Mouse (Mus musculus) heart, embryonic 14.5 days (tissue): ENCODE measurements at regions not wholly inside any gene's neighbourhood (a gene's known extent, or its start where the extent isn't known, plus 50 kb on each side); places are given as distances from the start of the nearest gene placed in this dataset.
"Not testable (repeated sequence)": the region's sequence is repeated elsewhere in the genome, so short reads cannot be mapped to it uniquely, and the experiment has no call there.

Experiments
- ATAC-seq: fragments of 200-750 bp; cut with Nextera tagmentation; 2 replicates; pipeline ENCODE4 v1.8.0; 2017; ENCODE audit warnings: low read depth, moderate TSS enrichment; ENCODE audit not compliant: insufficient number of reproducible peaks, insufficient read depth, low FRiP score
- H3K27ac ChIP-seq, 2 experiments: fragments of 200-500 bp in 1 of 2; fragments of 300-500 bp in 1 of 2; sonication (generic) in 1 of 2; replicated peaks in 1 of 2; 2 replicates each; pipeline ENCODE4 v1.5.1; 2012 to 2014; ENCODE audit warnings: low read depth in 2 of 2, low read length in 2 of 2, control low read depth in 1 of 2, mild to moderate bottlenecking in 1 of 2, mixed read lengths in 1 of 2; ENCODE audit not compliant: control insufficient read depth in 1 of 2, insufficient read depth in 1 of 2
- H3K27me3 ChIP-seq: fragments of 300-500 bp; sonication (generic); 2 replicates; pipeline ENCODE4 v1.6.1; 2014; ENCODE audit warnings: mild to moderate bottlenecking, low read length, control low read depth; ENCODE audit not compliant: control insufficient read depth, insufficient read depth
- H3K36me3 ChIP-seq: fragments of 300-500 bp; sonication (generic); 2 replicates; pipeline ENCODE4 v1.6.1; 2014; ENCODE audit warnings: mild to moderate bottlenecking, control low read depth, low read length, mixed read lengths; ENCODE audit not compliant: control insufficient read depth, insufficient read depth
- H3K4me1 ChIP-seq, 2 experiments: fragments of 200-500 bp in 1 of 2; fragments of 300-500 bp in 1 of 2; sonication (generic) in 1 of 2; 2 replicates each; pipeline ENCODE4 v1.6.1; 2012 to 2014; ENCODE audit warnings: low read length in 2 of 2, control low read depth in 1 of 2, mixed read lengths in 1 of 2; ENCODE audit not compliant: control insufficient read depth in 2 of 2, insufficient read depth in 2 of 2
- H3K4me2 ChIP-seq: fragments of 300-500 bp; sonication (generic); 2 replicates; pipeline ENCODE4 v1.6.1; 2014; ENCODE audit warnings: mild to moderate bottlenecking, low read length
- H3K4me3 ChIP-seq, 2 experiments: fragments of 200-500 bp in 1 of 2; fragments of 300-500 bp in 1 of 2; sonication (generic) in 1 of 2; 2 replicates each; pipeline ENCODE4 v1.5.1; 2012 to 2014; ENCODE audit warnings: low read length in 2 of 2, mild to moderate bottlenecking in 2 of 2, control low read depth in 1 of 2, low read depth in 1 of 2, moderate library complexity in 1 of 2; ENCODE audit not compliant: control insufficient read depth in 1 of 2, insufficient read depth in 1 of 2
- H3K9ac ChIP-seq: fragments of 300-500 bp; sonication (generic); 2 replicates; pipeline ENCODE4 v1.6.1; 2014; ENCODE audit warnings: mild to moderate bottlenecking, low read length
- H3K9me3 ChIP-seq: fragments of 300-500 bp; sonication (generic); 2 replicates; pipeline ENCODE4 v1.6.1; 2016; ENCODE audit warnings: low read length, control low read depth; ENCODE audit not compliant: control insufficient read depth
- WGBS: fragments of 180-500 bp; shearing (Covaris S2); extraction: QIAGEN DNeasy Blood & Tissue Kit; methylation state at CpG from one replicate; pipeline ENCODE4 v1.1.7; 2014; 5-methylcytosine and 5-hydroxymethylcytosine counted together

GRCm38 (mm10) chr14:102793753-102794152 lies 188.7 kb downstream of the Kctd12 start:
- WGBS: 87% methylated on average over 7 of the region's 7 CpGs
- no peak for ATAC-seq
- H3K27ac ChIP-seq: no peak overlapping the region
- no peaks in the 10 kb centered on the region for H3K4me1 ChIP-seq
- H3K9me3 ChIP-seq: no peaks in the 10 kb centered on the region
- H3K36me3 ChIP-seq: no peaks in the 10 kb centered on the region
- H3K27me3 ChIP-seq: no peaks in the 10 kb centered on the region
- H3K4me2 ChIP-seq: no peak overlapping the region
- no peak overlapping the region for H3K9ac ChIP-seq
- no peak overlapping the region for H3K4me3 ChIP-seq

GRCm38 (mm10) chr14:102790916-102791315 lies 191.5 kb downstream of the Kctd12 start:
- Histone ChIP-seq H3K9ac (no peak overlapping the region), H3K36me3 (no peaks in the 10 kb centered on the region), H3K4me2 (no peak overlapping the region), H3K4me1 (no peaks in the 10 kb centered on the region), H3K27me3 (no peaks in the 10 kb centered on the region), H3K4me3 (no peak overlapping the region), H3K9me3 (no peaks in the 10 kb centered on the region), H3K27ac (no peak overlapping the region)
- ATAC-seq: no peak
- WGBS: 74% methylated on average over 3 of the region's 3 CpGs

GRCm38 (mm10) chr14:102782227-102782626 lies 200.2 kb downstream of the Kctd12 start:
- Histone ChIP-seq H3K36me3 (no peaks in the 10 kb centered on the region), H3K27ac (no peak overlapping the region)

GRCm38 (mm10) chr14:102769716-102770115 lies 212.7 kb downstream of the Kctd12 start:
- H3K9ac ChIP-seq: no peak overlapping the region
- H3K9me3 ChIP-seq: no peaks in the 10 kb centered on the region
- H3K4me1 ChIP-seq: no peaks in the 10 kb centered on the region
- 64% methylated on average over 3 of the region's 3 CpGs for WGBS
- H3K36me3 ChIP-seq: no peaks in the 10 kb centered on the region
- no peak overlapping the region for H3K4me3 ChIP-seq
- ATAC-seq: no peak
- no peak overlapping the region for H3K4me2 ChIP-seq
- H3K27ac ChIP-seq: no peak overlapping the region
- H3K27me3 ChIP-seq: no peaks in the 10 kb centered on the region

More at GRCm38 (mm10) chr14:102782227-102782626, 200.2 kb downstream of the Kctd12 start:
- no peak overlapping the region for H3K4me3 ChIP-seq
- no peaks in the 10 kb centered on the region for H3K4me1 ChIP-seq
- H3K9me3 ChIP-seq: no peaks in the 10 kb centered on the region
- no peak for ATAC-seq
- H3K9ac ChIP-seq: no peak overlapping the region
- no peak overlapping the region for H3K4me2 ChIP-seq
- H3K27me3 ChIP-seq: no peaks in the 10 kb centered on the region

DNA sequence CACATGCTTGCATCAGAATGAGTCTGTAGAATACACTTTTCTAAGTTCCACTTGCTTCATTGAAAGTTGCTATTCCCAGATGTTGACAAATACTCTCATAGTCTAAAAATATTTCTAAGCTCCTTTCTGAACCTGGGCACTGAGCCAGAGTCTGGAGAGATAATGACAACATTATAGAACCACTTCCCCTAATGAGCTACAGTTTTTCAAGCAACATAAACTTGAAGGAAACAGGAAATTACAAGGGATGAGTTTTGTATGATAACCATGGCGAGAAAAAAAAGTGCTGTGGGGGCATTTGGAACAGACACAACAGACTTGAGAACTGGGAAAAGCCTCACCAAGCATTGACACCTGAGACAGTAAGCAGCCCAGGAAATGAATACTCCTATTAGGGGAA lies 233.8 kb downstream of the Kctd12 start:
- Histone ChIP-seq H3K27ac (0 out of 4 replicates have a peak overlapping the region, but pooled peaks of 1 of the 2 experiments have one; percentile 8), H3K4me1 (peaks cover 0 to 8% of the 10 kb centered on the region in 2 experiments; a peak in 3 of 4 replicates), H3K36me3 (no peaks in the 10 kb centered on the region), H3K9me3 (no peaks in the 10 kb centered on the region), H3K4me2 (no peak overlapping the region), H3K9ac (no peak overlapping the region), H3K27me3 (no peaks in the 10 kb centered on the region), H3K4me3 (no peak overlapping the region)
- ATAC-seq: no peak
- WGBS: 40% methylated on average over 1 of the region's 1 CpGs

GRCm38 (mm10) chr14:102742331-102742730 lies 240.1 kb downstream of the Kctd12 start:
- Histone ChIP-seq H3K4me1 (no peaks in the 10 kb centered on the region), H3K27me3 (no peaks in the 10 kb centered on the region), H3K27ac (no peak overlapping the region), H3K36me3 (no peaks in the 10 kb centered on the region), H3K9me3 (no peaks in the 10 kb centered on the region), H3K4me2 (no peak overlapping the region), H3K4me3 (no peak overlapping the region), H3K9ac (no peak overlapping the region)
- ATAC-seq: no peak
- 90% methylated on average over 8 of the region's 8 CpGs for WGBS

DNA sequence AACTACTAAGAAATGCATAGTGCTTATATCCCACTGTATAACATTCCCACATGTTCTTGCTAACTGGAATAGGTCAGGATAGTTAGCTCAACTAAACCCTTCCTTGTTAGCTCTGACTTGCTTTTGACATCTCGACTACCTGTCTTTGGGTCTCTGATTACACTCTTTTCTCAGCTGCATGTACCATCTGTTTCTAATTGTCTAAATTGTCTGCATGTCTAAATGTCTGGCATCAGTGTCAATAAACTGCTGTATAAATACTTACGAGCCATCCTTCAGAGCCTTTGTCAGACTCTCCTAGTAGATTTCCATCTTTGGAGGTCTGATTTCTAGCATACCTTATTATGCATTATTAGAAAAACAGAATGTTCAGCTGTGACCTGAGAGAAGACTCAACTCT lies 245.8 kb downstream of the Kctd12 start:
- no peaks in the 10 kb centered on the region for H3K27me3 ChIP-seq
- H3K36me3 ChIP-seq: no peaks in the 10 kb centered on the region
- H3K4me2 ChIP-seq: no peak overlapping the region
- H3K9me3 ChIP-seq: no peaks in the 10 kb centered on the region
- 74% methylated on average over 2 of the region's 2 CpGs for WGBS
- no peak for ATAC-seq
- H3K4me3 ChIP-seq: no peak overlapping the region
- no peaks in the 10 kb centered on the region for H3K4me1 ChIP-seq
- no peak overlapping the region for H3K27ac ChIP-seq
- H3K9ac ChIP-seq: no peak overlapping the region

- not testable (repeated sequence) for H3K36me3 ChIP-seq, H3K27ac ChIP-seq, ATAC-seq, H3K27me3 ChIP-seq, H3K4me2 ChIP-seq, H3K9me3 ChIP-seq, H3K4me3 ChIP-seq, H3K4me1 ChIP-seq, H3K9ac ChIP-seq
- 82% methylated on average over 4 of the region's 4 CpGs for WGBS
Observed at GRCm38 (mm10) chr14:102733718-102734117, 248.7 kb downstream of the Kctd12 start.
